Mouse (Mus musculus) kidney, adult 2 months (tissue): Measurements from ENCODE around the gene Shisal2b.

ENCODE experiments used
- CTCF ChIP-seq: fragments of 200-500 bp; conservative IDR thresholded peaks from 2 replicates; pipeline ENCODE4 v1.5.1; 2011; ENCODE audit warnings: low read depth, mild to moderate bottlenecking, control low read depth, low read length, moderate library complexity, mixed read lengths; ENCODE audit not compliant: insufficient read depth, insufficient read length
- POLR2A ChIP-seq: fragments of 200-500 bp; IDR thresholded peaks from one replicate; pipeline ENCODE4 v1.6.1; 2011; ENCODE audit warnings: low read depth, low read length, control low read depth

DNA sequence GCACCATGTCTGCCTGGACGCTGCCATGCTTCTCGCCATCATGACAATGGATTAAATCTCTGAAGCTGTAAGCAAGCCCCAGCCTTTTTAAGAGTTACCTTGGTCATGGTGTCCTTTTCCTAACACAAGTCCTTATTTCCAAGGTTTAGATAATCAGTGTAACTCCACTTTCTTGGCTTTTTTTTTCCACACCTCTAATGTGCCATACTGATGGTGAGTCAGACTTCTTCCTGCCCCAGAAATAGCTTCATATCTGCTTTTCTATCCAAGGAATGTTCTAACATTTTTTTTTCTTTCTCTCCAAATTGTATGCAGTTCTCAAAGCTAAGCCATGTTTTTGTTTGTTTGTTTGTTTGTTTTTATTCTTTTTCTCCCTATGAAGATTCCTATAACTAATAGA, 6.2 kb upstream of the Shisal2b start:
- no peak for TF ChIP-seq POLR2A
- TF ChIP-seq CTCF, result no peak
